Mouse (Mus musculus) myocyte (in vitro differentiated cells): ENCODE data around the gene Pcsk4. TPM values are rescaled to one million over a fixed set of nuclear protein-coding genes. Genes with fewer than 3 reads are reported as not detected.
A peak's percentile ranks its signal among the peaks of the same experiment; 100 is the strongest.

ENCODE experiments used
- H3K27me3 ChIP-seq: one replicate; pipeline ENCODE4 v1.6.1; 2011; ENCODE audit not compliant: control insufficient read depth, insufficient read depth, insufficient read length
- H3K36me3 ChIP-seq: one replicate; pipeline ENCODE4 v1.6.1; 2011; ENCODE audit not compliant: control insufficient read depth, insufficient read depth
- H3K4me2 ChIP-seq: one replicate; pipeline ENCODE4 v1.6.1; 2011; ENCODE audit warnings: low read depth, control low read depth
- H3K4me3 ChIP-seq: one replicate; pipeline ENCODE4 v1.5.1; 2011; ENCODE audit warnings: mild to moderate bottlenecking, control low read depth, moderate library complexity
- H3K79me2 ChIP-seq: one replicate; pipeline ENCODE4 v1.6.1; 2011; ENCODE audit not compliant: control insufficient read depth, insufficient read depth
- H3ac ChIP-seq: one replicate; pipeline ENCODE4 v1.6.1; 2011; ENCODE audit not compliant: control insufficient read depth, insufficient read length
- CEBPB ChIP-seq: IDR thresholded peaks from 2 replicates; pipeline ENCODE4 v1.6.1; 2011; ENCODE audit warnings: mild to moderate bottlenecking, moderate library complexity; ENCODE audit not compliant: poor library complexity, insufficient read depth, severe bottlenecking
- E2F4 ChIP-seq: IDR thresholded peaks from one replicate; pipeline ENCODE4 v1.6.1; 2011; ENCODE audit warnings: mild to moderate bottlenecking, control low read depth, moderate library complexity; ENCODE audit not compliant: insufficient read depth
- MAX ChIP-seq: IDR thresholded peaks from one replicate; pipeline ENCODE4 v1.6.1; 2011; ENCODE audit warnings: low read depth, mild to moderate bottlenecking, control low read depth
- MYOD1 ChIP-seq, 3 experiments: IDR thresholded peaks; one replicate each; pipeline ENCODE4 v1.6.1; 2011; ENCODE audit warnings: control low read depth in 2 of 3, low read depth in 2 of 3, mild to moderate bottlenecking in 2 of 3, moderate library complexity in 1 of 3; ENCODE audit not compliant: insufficient read length in 2 of 3, control insufficient read depth in 1 of 3
- MYOG ChIP-seq, 3 experiments: IDR thresholded peaks; one replicate each; pipeline ENCODE4 v1.6.1; 2011; ENCODE audit warnings: control low read depth in 2 of 3, low read depth in 2 of 3, mild to moderate bottlenecking in 2 of 3; ENCODE audit not compliant: insufficient read length in 2 of 3, control insufficient read depth in 1 of 3, insufficient read depth in 1 of 3
- POLR2A ChIP-seq: IDR thresholded peaks from one replicate; pipeline ENCODE4 v1.6.1; 2011; ENCODE audit warnings: low read depth, mild to moderate bottlenecking, control low read depth, moderate library complexity; ENCODE audit not compliant: insufficient read length
- POLR2AphosphoS2 ChIP-seq: IDR thresholded peaks from one replicate; pipeline ENCODE4 v1.6.1; 2011; ENCODE audit warnings: low read depth, control low read depth; ENCODE audit not compliant: insufficient read length
- REST ChIP-seq: IDR thresholded peaks from one replicate; pipeline ENCODE4 v1.6.1; 2011; ENCODE audit warnings: mild to moderate bottlenecking, control low read depth, moderate library complexity; ENCODE audit not compliant: insufficient read depth, insufficient read length
- SRF ChIP-seq: IDR thresholded peaks from one replicate; pipeline ENCODE4 v1.6.1; 2011; ENCODE audit warnings: low read depth; ENCODE audit not compliant: control insufficient read depth, insufficient read length
- TCF12 ChIP-seq: IDR thresholded peaks from one replicate; pipeline ENCODE4 v1.6.1; 2011; ENCODE audit warnings: mild to moderate bottlenecking, control low read depth; ENCODE audit not compliant: poor library complexity, insufficient read depth, severe bottlenecking
- TCF3 ChIP-seq: IDR thresholded peaks from one replicate; pipeline ENCODE4 v1.6.1; 2011; ENCODE audit warnings: low read depth, control low read depth; ENCODE audit not compliant: insufficient read length
- USF1 ChIP-seq: IDR thresholded peaks from one replicate; pipeline ENCODE4 v1.6.1; 2011; ENCODE audit warnings: low read depth, mild to moderate bottlenecking, control low read depth, moderate library complexity
- polyA plus RNA-seq: library from polyadenylated mRNA; unstranded; fragments of >200 nt; fragmentation: generic; extraction: Trizol; gene quantifications from one replicate; pipeline ENCODE4 v1.2.1, GENCODE M21; 2012; ENCODE audit warnings: missing spikeins

Gene Pcsk4
- polyA plus RNA-seq, 1 experiment = 2.1 TPM

DNA sequence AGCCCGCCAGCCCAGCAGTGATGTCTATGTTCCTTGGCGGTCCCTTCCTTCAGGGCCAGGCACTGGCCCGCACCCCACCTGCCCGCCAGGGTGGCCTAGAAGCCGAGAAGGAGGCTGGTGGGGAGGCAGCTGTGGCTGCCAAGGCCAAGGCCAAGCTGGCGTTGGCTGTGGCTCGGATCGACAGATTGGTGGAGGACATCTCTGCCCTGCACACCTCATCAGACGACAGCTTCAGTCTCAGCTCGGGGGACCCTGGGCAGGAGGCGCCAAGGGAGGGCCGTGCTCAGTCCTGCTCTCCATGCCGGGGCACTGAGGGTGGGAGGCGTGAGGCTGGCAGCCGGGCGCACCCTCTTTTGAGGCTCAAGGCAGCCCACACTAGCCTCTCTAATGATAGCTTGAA lies 17.7 kb downstream of the Pcsk4 start:
- Histone ChIP-seq H3K4me2 (no peak overlapping the region), H3K36me3 (no peaks in the 10 kb centered on the region), H3K27me3 (peaks cover 54% of the 10 kb centered on the region), H3K79me2 (no peaks in the 10 kb centered on the region), H3ac (no peak overlapping the region), H3K4me3 (no peak overlapping the region)
- TF ChIP-seq USF1 (no peak), REST (no peak), E2F4 (no peak), CEBPB (no peak), TCF12 (no peak), POLR2A (no peak), MYOD1 (IDR thresholded peaks at IDR 0.05; ENCODE audit: control insufficient read depth in 1 of 3, insufficient read length in 2 of 3, low read depth in 2 of 3) (no peak), MYOG (IDR thresholded peaks at IDR 0.05; ENCODE audit: control insufficient read depth in 1 of 3, insufficient read depth in 1 of 3, insufficient read length in 2 of 3, low read depth in 2 of 3) (no peak), POLR2AphosphoS2 (no peak), TCF3 (no peak), SRF (no peak)

DNA sequence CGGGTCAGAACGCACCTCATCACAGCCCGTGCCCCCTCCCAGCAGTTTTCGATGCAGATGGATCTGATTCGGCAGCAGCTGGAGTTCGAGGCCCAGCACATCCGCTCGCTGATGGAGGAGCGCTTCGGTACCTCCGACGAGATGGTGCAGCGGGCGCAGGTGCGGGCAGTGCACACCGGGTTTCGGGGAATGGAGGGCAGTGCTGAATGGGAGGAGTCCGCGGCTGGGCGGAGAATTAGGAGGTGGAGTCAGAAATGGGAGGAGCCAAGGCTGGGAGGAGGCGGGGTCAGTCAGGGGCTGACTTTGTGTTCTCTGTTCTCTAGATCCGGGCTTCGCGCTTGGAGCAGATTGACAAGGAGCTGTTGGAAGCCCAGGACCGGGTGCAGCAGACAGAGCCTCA lies 24.4 kb downstream of the Pcsk4 start:
- Histone ChIP-seq H3K36me3 (no peaks in the 10 kb centered on the region), H3K4me3 (no peak overlapping the region), H3K4me2 (no peak overlapping the region), H3K27me3 (peaks cover 61% of the 10 kb centered on the region), H3K79me2 (no peaks in the 10 kb centered on the region), H3ac (no peak overlapping the region)
- no peak for TF ChIP-seq POLR2AphosphoS2
- no peak for TF ChIP-seq SRF
- TF ChIP-seq E2F4 = no peak
- no peak for TF ChIP-seq TCF3
- TF ChIP-seq MYOD1 (IDR thresholded peaks at IDR 0.05; ENCODE audit: control insufficient read depth in 1 of 3, insufficient read length in 2 of 3, low read depth in 2 of 3) = no peak
- TF ChIP-seq USF1 = no peak
- TF ChIP-seq MAX = no peak
- TF ChIP-seq CEBPB = no peak

DNA sequence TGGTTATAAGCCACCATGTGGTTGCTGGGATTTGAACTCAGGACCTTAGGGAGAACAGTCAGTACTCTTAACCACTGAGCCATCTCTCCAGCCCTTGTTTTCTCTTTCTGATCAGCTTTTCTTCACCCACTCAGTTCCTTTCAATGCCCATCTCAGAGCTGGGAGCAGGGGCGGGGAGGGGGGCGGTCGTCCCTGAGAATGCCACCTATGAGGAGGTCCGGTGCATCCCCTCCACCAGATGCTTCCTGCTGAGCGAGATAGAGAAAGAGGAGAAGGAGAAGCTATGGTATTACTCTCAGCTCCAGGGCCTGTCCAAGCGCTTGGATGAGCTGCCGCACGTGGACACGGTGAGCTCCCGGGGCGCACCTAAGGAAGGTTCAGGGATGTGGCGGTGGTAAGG lies 24.8 kb downstream of the Pcsk4 start:
- H3K4me2 ChIP-seq = no peak overlapping the region
- H3K4me3 ChIP-seq = no peak overlapping the region
- no peaks in the 10 kb centered on the region for H3K79me2 ChIP-seq
- TF ChIP-seq TCF12 = no peak
- no peak for TF ChIP-seq E2F4
- no peak for TF ChIP-seq CEBPB
- TF ChIP-seq POLR2A = no peak
- TF ChIP-seq MYOD1 (IDR thresholded peaks at IDR 0.05; ENCODE audit: control insufficient read depth in 1 of 3, insufficient read length in 2 of 3, low read depth in 2 of 3) = no peak
- no peak for TF ChIP-seq MYOG (IDR thresholded peaks at IDR 0.05; ENCODE audit: control insufficient read depth in 1 of 3, insufficient read depth in 1 of 3, insufficient read length in 2 of 3, low read depth in 2 of 3)
- no peak for TF ChIP-seq SRF
- no peak for TF ChIP-seq POLR2AphosphoS2
- TF ChIP-seq TCF3 = no peak
- no peak for TF ChIP-seq REST
- TF ChIP-seq MAX = no peak
- no peak for TF ChIP-seq USF1
- H3K36me3 ChIP-seq = no peaks in the 10 kb centered on the region
- H3ac ChIP-seq = no peak overlapping the region
- peaks cover 64% of the 10 kb centered on the region for H3K27me3 ChIP-seq

DNA sequence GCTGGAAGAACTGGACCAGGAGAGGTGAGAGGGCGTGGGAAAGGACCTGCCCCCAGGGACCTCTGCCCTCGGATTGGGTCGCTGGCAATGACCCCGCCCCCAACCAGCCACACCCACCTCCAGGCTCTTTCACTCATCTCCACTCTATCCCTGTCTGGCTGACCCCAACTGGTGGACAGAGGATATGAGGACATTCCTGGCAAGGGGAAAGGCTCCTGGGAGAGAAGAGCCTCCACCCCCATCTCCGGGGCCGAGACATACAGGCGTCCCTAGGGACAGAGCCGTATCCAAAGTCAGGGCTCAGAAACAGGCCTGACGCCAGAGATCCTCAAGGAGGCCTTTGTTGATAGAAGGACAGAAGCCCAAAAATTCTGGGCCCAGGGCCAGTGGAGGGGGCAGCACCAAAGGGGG lies 26.8 kb downstream of the Pcsk4 start:
- TF ChIP-seq E2F4 = no peak
- TF ChIP-seq REST = no peak
- Histone ChIP-seq H3ac (no peak overlapping the region), H3K27me3 (peaks cover 56% of the 10 kb centered on the region), H3K79me2 (no peaks in the 10 kb centered on the region), H3K4me3 (no peak overlapping the region), H3K4me2 (peak overlapping the region; percentile 61), H3K36me3 (no peaks in the 10 kb centered on the region)

DNA sequence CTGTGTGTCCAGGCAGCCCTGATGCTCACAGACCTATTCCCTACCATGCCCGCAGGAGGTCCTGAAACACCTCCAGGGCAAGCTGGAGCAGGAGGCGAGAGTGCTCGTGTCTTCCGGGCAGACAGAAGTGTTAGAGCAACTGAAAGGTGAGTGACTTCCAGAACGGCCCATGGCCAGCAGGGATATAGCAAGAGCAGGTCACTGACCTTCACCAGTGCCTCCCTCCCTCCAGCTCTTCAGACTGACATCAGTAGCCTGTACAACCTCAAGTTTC lies 27.3 kb downstream of the Pcsk4 start:
- H3K4me2 ChIP-seq = peak overlapping the region; percentile 61
- no peak for TF ChIP-seq SRF
- TF ChIP-seq USF1 = no peak
- TF ChIP-seq MYOD1 (IDR thresholded peaks at IDR 0.05; ENCODE audit: control insufficient read depth in 1 of 3, insufficient read length in 2 of 3, low read depth in 2 of 3) = no peak
- TF ChIP-seq REST = no peak
- TF ChIP-seq MYOG (IDR thresholded peaks at IDR 0.05; ENCODE audit: control insufficient read depth in 1 of 3, insufficient read depth in 1 of 3, insufficient read length in 2 of 3, low read depth in 2 of 3) = no peak
- no peak for TF ChIP-seq POLR2AphosphoS2
- TF ChIP-seq MAX = no peak
- no peak for TF ChIP-seq POLR2A
- TF ChIP-seq TCF12 = no peak
- no peak for TF ChIP-seq CEBPB
- TF ChIP-seq TCF3 = no peak
- no peak for TF ChIP-seq E2F4
- H3K79me2 ChIP-seq = no peaks in the 10 kb centered on the region

More for the DNA sequence above, 27.3 kb downstream of the Pcsk4 start:
- Histone ChIP-seq H3K36me3 (no peaks in the 10 kb centered on the region), H3ac (no peak overlapping the region), H3K4me3 (no peak overlapping the region), H3K27me3 (peaks cover 52% of the 10 kb centered on the region)
